Mouse (Mus musculus) megakaryocyte, embryonic 14.5 days (primary cell): Measurements from ENCODE around the gene Smyd1.

Experiments
- FLI1 ChIP-seq: IDR thresholded peaks from 2 replicates; pipeline ENCODE4 v1.6.1; 2012; ENCODE audit warnings: low read length, inconsistent platforms, mixed read lengths
- GATA1 ChIP-seq: IDR thresholded peaks from 3 replicates; pipeline ENCODE4 v1.6.1; 2012; ENCODE audit warnings: mixed read lengths, low read length, inconsistent platforms, borderline replicate concordance

DNA sequence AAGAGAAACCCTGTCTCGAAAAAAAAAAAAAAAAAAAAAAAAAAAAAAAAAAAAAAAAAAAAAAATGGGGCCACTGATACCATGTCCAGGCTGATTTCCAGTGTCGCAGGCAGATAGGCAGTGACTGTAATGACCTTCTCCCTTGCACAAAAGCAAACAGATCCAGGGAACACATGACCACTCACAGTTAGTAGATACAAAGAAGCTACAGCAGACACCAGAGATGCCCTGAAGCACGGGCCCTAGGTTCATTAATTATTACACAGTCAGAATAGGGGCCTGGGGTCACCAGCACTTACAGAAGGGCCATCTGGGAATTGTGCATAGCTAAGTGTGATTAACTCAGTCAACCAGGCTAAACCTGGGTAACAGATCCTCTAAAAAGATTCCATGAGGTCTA lies 86.1 kb downstream of the Smyd1 start:
- TF ChIP-seq GATA1: no peak
- no peak for TF ChIP-seq FLI1
